Mouse (Mus musculus): ENCODE data around the gene Igflr1.

Gene Igflr1

GRCm38 (mm10) chr7:30613529-30614112 lies 48.4 kb downstream of the Igflr1 start:
- DNase-seq (ENCODE audit: low spot score), result peak; percentile 36

DNA sequence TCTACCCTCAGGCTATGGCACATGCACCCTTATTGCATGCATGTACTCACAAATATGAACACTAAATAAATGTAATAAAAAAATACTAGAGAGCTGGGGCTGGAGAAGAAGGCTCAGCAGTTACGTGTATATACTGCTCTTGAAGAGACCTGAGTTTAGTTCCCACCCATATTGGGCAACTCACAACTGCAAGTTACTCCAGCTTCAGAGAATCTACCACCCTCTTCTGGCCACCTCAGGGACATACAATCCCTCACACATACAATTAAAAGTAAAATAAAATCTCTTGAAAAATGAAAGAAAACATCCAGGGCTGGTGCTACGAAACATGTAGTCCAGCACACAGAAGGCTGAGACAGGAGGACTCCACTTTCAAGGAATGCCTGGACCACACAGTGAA lies 49.2 kb downstream of the Igflr1 start:
- peak; percentile 56 for DNase-seq (ENCODE audit: low spot score)

- DNase-seq (ENCODE audit: low spot score), result peak; percentile 60
Measured at GRCm38 (mm10) chr7:30615049-30615760, 50.0 kb downstream of the Igflr1 start.

All from adipocyte (in vitro differentiated cells).